Mouse (Mus musculus) bone marrow, adult 2 months (tissue): Measurements from ENCODE around the gene Dock2. TPM values are rescaled to one million over a fixed set of nuclear protein-coding genes. Genes with fewer than 3 reads are reported as not detected.

ENCODE experiments used
- H3K27ac ChIP-seq: fragments of 200-500 bp; 2 replicates; pipeline ENCODE4 v1.5.1; 2012; ENCODE audit warnings: low read depth, mild to moderate bottlenecking, control low read depth, inconsistent platforms, low read length; ENCODE audit not compliant: control insufficient read depth, poor library complexity, insufficient read depth
- H3K4me1 ChIP-seq: fragments of 200-500 bp; 2 replicates; pipeline ENCODE4 v1.6.1; 2011; ENCODE audit warnings: low read length; ENCODE audit not compliant: control insufficient read depth, insufficient read depth
- H3K4me3 ChIP-seq: fragments of 200-500 bp; replicated peaks from 2 replicates; pipeline ENCODE3; 2011; ENCODE audit warnings: mild to moderate bottlenecking, low read depth, low read length, control low read depth; ENCODE audit not compliant: control insufficient read depth
- CTCF ChIP-seq: fragments of 200-500 bp; IDR thresholded peaks from 2 replicates; pipeline ENCODE4 v1.5.1; 2011; ENCODE audit warnings: low read length, control low read depth; ENCODE audit not compliant: control insufficient read depth, insufficient read depth
- POLR2A ChIP-seq: fragments of 200-500 bp; IDR thresholded peaks from 2 replicates; pipeline ENCODE4 v1.6.1; 2011; ENCODE audit warnings: low read depth, mild to moderate bottlenecking, control low read depth, low read length, borderline replicate concordance; ENCODE audit not compliant: control insufficient read depth
- WGBS: fragments of 180-500 bp; shearing (Covaris S2); methylation state at CpG from one replicate; pipeline ENCODE4 v1.1.7; 2018; 5-methylcytosine and 5-hydroxymethylcytosine counted together
- polyA plus RNA-seq: library from polyadenylated mRNA; stranded (reverse); fragments of >200 nt; gene quantifications from 2 replicates; pipeline ENCODE4 v1.2.4, GENCODE M21; 2011; ENCODE audit warnings: low replicate concordance; ENCODE audit not compliant: missing spikeins, insufficient read depth, insufficient read length

Dock2 gene
- polyA plus RNA-seq, 1 experiment, result 44.9 TPM

DNA sequence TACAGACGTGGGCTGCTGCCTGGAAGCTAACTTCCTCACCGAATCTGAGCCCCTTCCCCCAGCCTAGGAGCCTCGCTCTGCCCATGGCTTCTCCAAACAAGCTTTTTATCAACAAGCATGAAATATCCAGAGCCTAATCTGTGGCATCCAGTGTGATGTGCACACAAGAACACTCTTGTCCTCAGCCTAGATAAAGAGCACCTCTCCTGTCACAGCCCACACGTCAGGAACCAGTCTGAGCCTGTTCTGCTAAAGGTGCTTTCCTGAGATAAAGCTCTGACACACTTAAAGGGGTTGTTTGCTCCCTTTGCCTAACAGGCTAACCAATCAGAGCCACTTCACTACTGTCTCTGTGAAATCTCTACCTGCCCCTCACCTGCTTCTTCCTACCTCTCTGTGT is 268.4 kb downstream of the Dock2 start:
- Histone ChIP-seq H3K4me3 (no peak overlapping the region), H3K27ac (no peak overlapping the region), H3K4me1 (no peaks in the 10 kb centered on the region)
- WGBS, result 51% methylated on average over 4 of the region's 4 CpGs
- TF ChIP-seq POLR2A (no peak), CTCF (no peak)

GRCm38 (mm10) chr11:34506390-34506789 is 277.3 kb downstream of the Dock2 start:
- TF ChIP-seq POLR2A (no peak), CTCF (no peak)
- Histone ChIP-seq H3K4me1 (no peaks in the 10 kb centered on the region), H3K4me3 (no peak overlapping the region), H3K27ac (no peak overlapping the region)
- 82% methylated on average over 1 of the region's 1 CpGs for WGBS

- TF ChIP-seq CTCF (no peak), POLR2A (no peak)
- no peaks in the 10 kb centered on the region for H3K4me1 ChIP-seq
- H3K27ac ChIP-seq, result no peak overlapping the region
- no peak overlapping the region for H3K4me3 ChIP-seq
- 87% methylated on average over 1 of the region's 1 CpGs for WGBS
These were observed 284.0 kb downstream of the Dock2 start for GRCm38 (mm10) chr11:34499663-34500062.

- 76% methylated on average over 4 of the region's 4 CpGs for WGBS
These were observed 289.0 kb downstream of the Dock2 start for GRCm38 (mm10) chr11:34494682-34495081.

DNA sequence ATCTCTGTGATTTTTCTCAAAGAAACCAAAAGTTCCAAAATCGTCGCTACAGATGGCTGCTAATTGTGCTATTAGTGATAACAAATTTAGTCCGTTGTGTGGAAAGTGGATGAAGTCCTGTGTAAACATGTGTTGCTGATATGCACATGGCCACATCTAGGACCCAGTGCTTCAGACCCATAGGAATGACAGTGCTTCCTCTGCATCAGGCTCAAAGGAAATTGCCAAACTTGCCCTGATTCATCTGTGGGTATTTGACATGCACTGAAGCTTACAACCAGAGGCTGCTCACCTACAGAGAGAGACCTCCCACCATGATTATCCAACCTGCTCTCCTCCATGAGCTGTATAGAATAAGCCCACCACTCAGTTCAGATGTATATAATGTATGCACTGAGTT is 290.7 kb downstream of the Dock2 start:
- Histone ChIP-seq H3K27ac (no peak overlapping the region), H3K4me3 (no peak overlapping the region), H3K4me1 (peaks cover 1% of the 10 kb centered on the region; the same call in 1 of the 2 replicates)
- 73% methylated on average over 3 of the region's 3 CpGs for WGBS
- TF ChIP-seq POLR2A (no peak), CTCF (no peak)

More at GRCm38 (mm10) chr11:34494682-34495081, 289.0 kb downstream of the Dock2 start:
- peaks cover 1% of the 10 kb centered on the region; the same call in 1 of the 2 replicates for H3K4me1 ChIP-seq
- no peak for TF ChIP-seq POLR2A
- H3K27ac ChIP-seq, result no peak overlapping the region
- H3K4me3 ChIP-seq, result no peak overlapping the region

DNA sequence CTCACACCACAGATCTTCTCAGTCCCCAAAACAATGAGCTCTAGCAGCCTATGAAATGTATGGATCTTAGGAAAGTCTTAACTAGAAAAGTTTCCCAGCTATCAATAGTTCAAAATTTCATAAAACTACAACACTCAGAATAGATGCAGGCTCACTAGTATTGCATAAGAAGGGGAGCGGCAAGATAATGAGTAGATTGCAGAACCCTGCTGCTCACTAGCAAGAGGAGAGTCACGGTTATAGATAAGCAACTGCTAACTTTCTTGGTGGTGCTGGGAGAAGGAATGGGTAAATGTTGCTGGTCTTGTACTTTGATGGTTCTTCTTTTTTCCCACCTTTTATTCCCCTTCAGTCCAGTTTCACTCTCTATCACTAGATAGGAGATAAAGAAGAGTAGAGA is 291.5 kb downstream of the Dock2 start:
- no peak overlapping the region for H3K4me3 ChIP-seq
- H3K27ac ChIP-seq, result no peak overlapping the region
- peaks cover 1% of the 10 kb centered on the region; the same call in 1 of the 2 replicates for H3K4me1 ChIP-seq
- 33% methylated on average over 2 of the region's 2 CpGs for WGBS
- TF ChIP-seq POLR2A (no peak), CTCF (no peak)

DNA sequence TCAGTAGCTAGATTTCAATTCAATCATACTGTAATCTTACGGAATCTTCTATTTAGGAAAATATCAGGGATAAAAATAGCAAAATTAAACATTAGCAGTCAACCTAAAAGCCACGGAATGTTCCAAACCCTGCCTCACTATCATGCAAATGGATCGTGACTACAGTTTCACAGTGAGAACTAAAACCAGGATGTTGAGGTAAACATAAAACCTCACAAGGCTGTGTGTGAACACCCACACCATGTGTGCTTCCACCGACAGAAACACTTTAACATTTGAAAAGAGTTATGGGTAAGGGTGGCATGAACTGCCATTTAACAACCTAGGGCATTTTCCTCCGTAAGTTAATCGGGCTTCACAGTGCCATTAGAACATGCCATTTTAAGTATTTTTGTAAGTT is 294.1 kb downstream of the Dock2 start:
- TF ChIP-seq POLR2A (no peak), CTCF (no peak)
- WGBS, result 81% methylated on average over 6 of the region's 6 CpGs
- Histone ChIP-seq H3K4me1 (peaks cover 1% of the 10 kb centered on the region; the same call in 1 of the 2 replicates), H3K27ac (no peak overlapping the region), H3K4me3 (no peak overlapping the region)

DNA sequence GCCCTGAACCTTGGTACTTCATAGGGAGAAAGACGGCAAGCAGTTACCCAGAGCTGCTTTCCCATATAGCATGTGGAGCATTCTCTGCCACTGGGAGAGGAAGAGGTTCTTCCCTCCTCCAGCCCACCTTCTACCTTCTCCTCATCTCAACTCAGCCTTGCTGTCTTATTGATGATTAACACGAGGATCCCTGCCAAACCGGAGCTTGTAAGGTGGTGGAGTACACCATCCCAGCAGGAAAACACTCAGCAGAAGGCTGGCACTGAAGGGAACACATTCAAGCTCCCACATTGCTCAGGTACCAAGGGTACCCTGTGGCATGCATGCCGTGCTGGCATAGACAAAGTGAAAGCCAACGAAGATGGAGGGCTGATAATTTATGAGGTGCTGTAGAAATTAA is 304.4 kb downstream of the Dock2 start:
- H3K27ac ChIP-seq, result no peak overlapping the region
- WGBS, result 83% methylated on average over 5 of the region's 5 CpGs
- H3K4me1 ChIP-seq, result no peaks in the 10 kb centered on the region
- no peak for TF ChIP-seq POLR2A
- no peak for TF ChIP-seq CTCF
- no peak overlapping the region for H3K4me3 ChIP-seq

GRCm38 (mm10) chr11:34469792-34470191 is 313.9 kb downstream of the Dock2 start:
- TF ChIP-seq POLR2A, result no peak
- TF ChIP-seq CTCF, result no peak
- WGBS, result 82% methylated on average over 2 of the region's 2 CpGs
- no peak overlapping the region for H3K27ac ChIP-seq
- no peaks in the 10 kb centered on the region for H3K4me1 ChIP-seq
- no peak overlapping the region for H3K4me3 ChIP-seq
